8 mouse cellular contexts compared by ENCODE assay signal in the genomic region with DNA sequence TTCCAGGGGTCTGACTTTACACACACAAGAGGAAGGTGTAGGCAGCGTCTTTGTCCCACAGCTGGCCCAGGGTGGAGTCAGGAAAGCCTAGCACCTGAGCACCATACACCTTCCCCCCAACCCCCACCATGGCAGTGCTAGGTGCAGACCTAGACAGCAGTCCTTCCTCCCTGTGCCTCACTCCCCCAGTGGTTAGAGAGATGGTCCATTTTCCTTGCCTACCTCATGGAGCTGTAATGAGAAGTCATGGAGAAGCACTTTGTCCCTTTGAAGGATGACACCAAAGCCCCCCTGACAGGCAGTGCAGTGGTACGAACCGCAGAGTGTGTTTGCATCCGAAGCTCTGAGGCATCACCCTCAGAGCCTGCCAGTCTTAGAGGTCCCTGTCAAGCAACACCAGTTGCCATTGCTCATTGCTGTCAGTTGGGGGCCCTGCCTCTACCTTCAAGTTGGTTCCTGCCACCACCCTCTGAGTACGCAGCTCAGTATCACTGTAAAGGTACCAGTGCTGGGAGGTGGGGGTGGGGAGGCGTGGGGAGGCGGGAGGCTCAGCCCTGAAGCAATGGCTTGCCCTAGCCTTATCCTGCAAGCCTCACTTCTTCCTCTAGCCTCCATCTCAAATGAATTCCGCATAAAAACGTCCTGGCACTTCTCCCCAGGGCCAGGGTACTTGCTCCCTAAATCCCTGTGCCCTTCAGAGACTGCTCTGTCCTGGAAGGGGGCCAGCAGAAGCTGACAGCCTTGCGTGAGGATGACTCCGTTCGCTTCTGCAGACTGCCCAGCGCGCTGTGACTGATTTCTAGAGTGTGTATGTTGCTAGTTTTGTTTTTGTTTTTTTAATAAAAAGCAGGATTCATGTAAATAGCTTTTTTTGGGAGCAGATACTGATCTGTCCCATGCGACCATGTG. TPM values are rescaled to one million over a fixed set of nuclear protein-coding genes. Genes with fewer than 3 reads are reported as not detected.
DNase-seq lines count a peak whose midpoint lies in the region; ATAC-seq lines count a peak whose summit lies in the region.

No protein-coding gene starts in this region.

- intact Hi-C loops in left cerebral cortex, postnatal 4 days (cut with DNase I), result no loop called here
- intact Hi-C loops in left cerebral cortex, postnatal 36 days (cut with DNase I), result loop anchor here (2.0 kb wide), 2 partner anchors 59 to 73 kb away; a partner anchor contains a TSS

- 11% methylated on average over 15 of the region's 15 CpGs for WGBS in hindbrain, embryonic 15.5 days
- WGBS in liver, embryonic 15.5 days (ENCODE audit: insufficient replicate concordance), result 11% methylated on average over 15 of the region's 15 CpGs

- peak; percentile 4 for ATAC-seq in activated CD4-positive, CD25-positive, alpha-beta regulatory T cell, adult 4 months
- ATAC-seq in hindbrain, embryonic 15.5 days (ENCODE audit: low FRiP score, low read depth), result peak; percentile 54
- ATAC-seq in liver, embryonic 15.5 days (ENCODE audit: insufficient read depth), result peak; percentile 26

- H3K27me3 ChIP-seq in hindbrain, embryonic 15.5 days, result no peaks in the 10 kb centered on the region
- H3K27me3 ChIP-seq in liver, embryonic 15.5 days, result no peaks in the 10 kb centered on the region

- H3K36me3 ChIP-seq in hindbrain, embryonic 15.5 days, result peaks cover 27% of the 10 kb centered on the region
- H3K36me3 ChIP-seq in liver, embryonic 15.5 days (replicated peaks), result peaks cover 27% of the 10 kb centered on the region

- peaks cover 25% of the 10 kb centered on the region for H3K4me1 ChIP-seq in hindbrain, embryonic 15.5 days (replicated peaks)
- peaks cover 31% of the 10 kb centered on the region for H3K4me1 ChIP-seq in liver, embryonic 15.5 days (replicated peaks)

- H3K9me3 ChIP-seq in hindbrain, embryonic 15.5 days, result no peaks in the 10 kb centered on the region
- H3K9me3 ChIP-seq in liver, embryonic 15.5 days (replicated peaks), result no peaks in the 10 kb centered on the region

- peak overlapping the region; percentile 89 for H3K4me2 ChIP-seq in hindbrain, embryonic 15.5 days
- H3K4me2 ChIP-seq in liver, embryonic 15.5 days, result peak overlapping the region; percentile 93

- peak overlapping the region; percentile 56 for H3K9ac ChIP-seq in hindbrain, embryonic 15.5 days
- peak overlapping the region; percentile 54 for H3K9ac ChIP-seq in liver, embryonic 15.5 days

- peak overlapping the region; percentile 41 for H3K4me3 ChIP-seq in hindbrain, embryonic 15.5 days
- peak overlapping the region; percentile 60 for H3K4me3 ChIP-seq in liver, embryonic 15.5 days (replicated peaks)

- peak; percentile 65 for DNase-seq in left cerebral cortex, postnatal 4 days
- DNase-seq in left cerebral cortex, postnatal 36 days (ENCODE audit: low spot score in 2 of 2), result no peak
- peak; percentile 42 for DNase-seq in embryo, embryonic 9.5 days (ENCODE audit: extremely low spot score)
- peak; percentile 41 for DNase-seq in retina, postnatal 1 day
- no peak for DNase-seq in urinary bladder, adult 2 months (ENCODE audit: low spot score)

- H3K27ac ChIP-seq in hindbrain, embryonic 15.5 days (replicated peaks), result peak overlapping the region; percentile 94
- H3K27ac ChIP-seq in liver, embryonic 15.5 days (replicated peaks), result 0 out of 2 replicates have a peak overlapping the region, but pooled peaks have one; percentile 7

RNA-seq across cellular contexts. Expression of a gene that starts 0.6 kb away (rescaled TPM):
- total RNA-seq in left cerebral cortex, postnatal 4 days (2021), result under 1 TPM; 0.40 to 0.74 TPM
- under 1 TPM; 0.35 to 0.52 TPM for total RNA-seq in left cerebral cortex, postnatal 36 days (2021)
- polyA plus RNA-seq in activated CD4-positive, CD25-positive, alpha-beta regulatory T cell, adult 4 months (2017; shearing (Covaris generic)), result under 1 TPM in 1 of 2 experiments, not detected in 1; 0.29 TPM
- polyA plus RNA-seq in hindbrain, embryonic 15.5 days (2015; fragmentation: Nextera tagmentation; extraction: Ambion mirVana), result not detected in 2 replicates
- polyA plus RNA-seq in liver, embryonic 15.5 days (2015; fragmentation: Nextera tagmentation; extraction: Ambion mirVana), result not detected in 2 replicates
- not detected in 2 replicates for polyA plus RNA-seq in urinary bladder, adult 2 months (2012; rRNA removed)

RNA-seq across cellular contexts. Expression of a gene that starts 24.4 kb away (rescaled TPM):
- 100 to 1,000 TPM; 103 to 105 TPM for total RNA-seq in left cerebral cortex, postnatal 4 days (2021)
- total RNA-seq in left cerebral cortex, postnatal 36 days (2021), result 10 to 100 TPM; 79.8 to 80.2 TPM
- polyA plus RNA-seq in activated CD4-positive, CD25-positive, alpha-beta regulatory T cell, adult 4 months (2017; shearing (Covaris generic)), result 10 to 100 TPM; 12.9 to 16.0 TPM
- 16.3 and 16.6 TPM in 2 replicates for polyA plus RNA-seq in hindbrain, embryonic 15.5 days (2015; fragmentation: Nextera tagmentation; extraction: Ambion mirVana)
- polyA plus RNA-seq in liver, embryonic 15.5 days (2015; fragmentation: Nextera tagmentation; extraction: Ambion mirVana), result 3.8 and 4.4 TPM in 2 replicates
- 43.1 and 55.5 TPM in 2 replicates for polyA plus RNA-seq in urinary bladder, adult 2 months (2012; rRNA removed)

RNA-seq across cellular contexts. Expression of a gene that starts 59.4 kb away (rescaled TPM):
- 100 to 1,000 TPM; 184 to 189 TPM for total RNA-seq in left cerebral cortex, postnatal 4 days (2021)
- total RNA-seq in left cerebral cortex, postnatal 36 days (2021), result 10 to 100 TPM; 70.4 to 74.2 TPM
- polyA plus RNA-seq in activated CD4-positive, CD25-positive, alpha-beta regulatory T cell, adult 4 months (2017; shearing (Covaris generic)), result 1 to 10 TPM; 5.4 to 6.6 TPM
- polyA plus RNA-seq in hindbrain, embryonic 15.5 days (2015; fragmentation: Nextera tagmentation; extraction: Ambion mirVana), result 30.2 and 32.3 TPM in 2 replicates
- 6.1 and 6.7 TPM in 2 replicates for polyA plus RNA-seq in liver, embryonic 15.5 days (2015; fragmentation: Nextera tagmentation; extraction: Ambion mirVana)
- 38.9 and 40.9 TPM in 2 replicates for polyA plus RNA-seq in urinary bladder, adult 2 months (2012; rRNA removed)

Comparison
In these comparisons a context has a peak if more than half of its experiments do, and no peak if none do; other contexts are left out.
1. DNase-seq: peak in left cerebral cortex, postnatal 4 days (single experiment), embryo, embryonic 9.5 days (single experiment) and retina, postnatal 1 day (single experiment); none in left cerebral cortex, postnatal 36 days (0 of 2) and urinary bladder, adult 2 months (single experiment).
2. ATAC-seq: peak in every context shown above with its lines; median percentile 54 in hindbrain, embryonic 15.5 days; 26 in liver, embryonic 15.5 days; 4 in activated CD4-positive, CD25-positive, alpha-beta regulatory T cell, adult 4 months.